Mouse (Mus musculus): ENCODE data around the gene Shf. TPM values are rescaled to one million over a fixed set of nuclear protein-coding genes. Genes with fewer than 3 reads are reported as not detected.
A peak's percentile ranks its signal among the peaks of the same experiment; 100 is the strongest.

Gene Shf
- polyA plus RNA-seq, 1 experiment from 2014 or later: 15.9 TPM

DNA sequence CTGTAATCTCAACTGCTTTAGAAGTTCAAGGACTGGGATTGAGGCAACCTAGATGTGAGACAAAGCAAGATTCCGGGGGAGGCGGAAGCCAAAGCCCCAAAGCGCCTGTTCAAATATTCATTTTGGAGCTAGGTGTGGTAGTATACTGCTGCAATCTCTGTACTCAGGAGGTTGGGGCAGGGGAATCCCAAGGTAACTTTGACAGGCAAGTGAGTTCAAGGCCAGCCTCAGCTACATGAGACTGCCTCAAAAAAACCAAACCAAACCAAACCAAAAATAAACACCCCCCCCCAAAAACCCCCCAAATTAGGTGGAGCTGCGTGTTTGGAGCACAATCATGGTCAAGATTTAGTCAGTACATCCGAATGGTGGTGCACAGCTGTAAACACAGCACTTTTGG is 5.0 kb upstream of the Shf start:
- DNase-seq (no peak), ATAC-seq (ENCODE audit: low FRiP score, low TSS enrichment) (no peak)
- Histone ChIP-seq H3K9me3 (ENCODE audit: control insufficient read depth, low read length) (no peaks in the 10 kb centered on the region), H3K36me3 (ENCODE audit: control insufficient read depth, insufficient read depth, low read length) (no peaks in the 10 kb centered on the region), H3K9ac (replicated peaks; ENCODE audit: low read length) (no peak overlapping the region), H3K27me3 (ENCODE audit: control insufficient read depth, insufficient read depth, low read length) (0 out of 2 replicates have a peak, but pooled peaks cover 5% of the 10 kb centered on the region), H3K4me2 (ENCODE audit: low read length) (no peak overlapping the region; the same call in 1 of the 2 replicates), H3K27ac (replicated peaks; ENCODE audit: low read depth, low read length) (no peak overlapping the region), H3K4me3 (replicated peaks; ENCODE audit: low read depth, low read length) (no peak overlapping the region), H3K4me1 (ENCODE audit: control insufficient read depth, insufficient read depth, low read length) (peaks cover 6% of the 10 kb centered on the region)
- whole genome bisulfite sequencing: 79% methylated on average over 5 of the region's 5 CpGs

DNA sequence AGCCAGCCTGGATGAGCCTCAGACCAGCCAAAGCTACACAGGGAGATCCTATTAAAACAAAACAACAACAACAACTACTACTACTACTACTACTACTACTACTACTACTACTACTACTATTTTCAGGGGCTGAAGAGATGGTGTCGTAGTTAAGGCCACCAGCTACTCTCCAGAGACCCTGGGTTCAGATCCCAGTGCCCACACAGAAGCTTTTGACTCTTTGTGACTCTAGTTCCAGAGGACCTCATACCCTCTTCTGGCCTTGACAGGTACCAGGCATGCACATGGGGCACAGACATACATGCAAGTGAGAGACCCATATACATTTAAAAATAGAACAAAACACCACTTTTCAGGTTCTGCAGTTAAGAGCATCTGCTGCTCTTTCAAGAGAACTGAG is 3.6 kb upstream of the Shf start:
- WGBS: 80% methylated on average over 1 of the region's 1 CpGs
- Histone ChIP-seq H3K4me3 (replicated peaks; ENCODE audit: low read depth, low read length) (no peak overlapping the region), H3K36me3 (ENCODE audit: control insufficient read depth, insufficient read depth, low read length) (no peaks in the 10 kb centered on the region), H3K9me3 (ENCODE audit: control insufficient read depth, low read length) (no peaks in the 10 kb centered on the region), H3K4me2 (ENCODE audit: low read length) (no peak overlapping the region), H3K4me1 (ENCODE audit: control insufficient read depth, insufficient read depth, low read length) (peaks cover 12% of the 10 kb centered on the region), H3K27ac (replicated peaks; ENCODE audit: low read depth, low read length) (no peak overlapping the region), H3K27me3 (ENCODE audit: control insufficient read depth, insufficient read depth, low read length) (0 out of 2 replicates have a peak, but pooled peaks cover 5% of the 10 kb centered on the region), H3K9ac (replicated peaks; ENCODE audit: low read length) (no peak overlapping the region)
- ATAC-seq (ENCODE audit: low FRiP score, low TSS enrichment): no peak
- no peak for DNase-seq

DNA sequence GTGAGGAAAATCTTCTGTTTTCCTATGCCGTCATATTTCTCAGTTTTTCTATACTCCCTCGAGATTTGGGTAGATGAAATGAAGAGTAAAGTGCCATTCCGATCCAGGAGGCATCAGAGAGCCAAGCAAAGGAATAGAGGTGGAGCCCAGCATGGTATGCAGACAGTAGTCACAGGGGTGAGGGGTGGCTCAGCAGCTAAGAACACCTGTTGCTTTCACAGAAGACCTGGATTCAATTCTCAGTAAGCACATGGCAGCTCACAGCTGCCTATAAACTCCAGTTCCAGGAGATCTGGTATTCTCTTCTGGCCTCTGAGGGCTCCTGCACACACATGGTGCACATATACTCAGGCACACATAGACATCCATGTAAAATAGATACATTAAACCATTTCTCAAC is 3.1 kb upstream of the Shf start:
- WGBS: 63% methylated on average over 3 of the region's 3 CpGs
- no peak for DNase-seq
- Histone ChIP-seq H3K4me2 (ENCODE audit: low read length) (no peak overlapping the region), H3K9me3 (ENCODE audit: control insufficient read depth, low read length) (no peaks in the 10 kb centered on the region), H3K4me1 (ENCODE audit: control insufficient read depth, insufficient read depth, low read length) (peaks cover 17% of the 10 kb centered on the region), H3K9ac (replicated peaks; ENCODE audit: low read length) (no peak overlapping the region), H3K4me3 (replicated peaks; ENCODE audit: low read depth, low read length) (no peak overlapping the region), H3K27me3 (ENCODE audit: control insufficient read depth, insufficient read depth, low read length) (0 out of 2 replicates have a peak, but pooled peaks cover 5% of the 10 kb centered on the region), H3K27ac (replicated peaks; ENCODE audit: low read depth, low read length) (no peak overlapping the region), H3K36me3 (ENCODE audit: control insufficient read depth, insufficient read depth, low read length) (no peaks in the 10 kb centered on the region)
- no peak for ATAC-seq (ENCODE audit: low FRiP score, low TSS enrichment)

DNA sequence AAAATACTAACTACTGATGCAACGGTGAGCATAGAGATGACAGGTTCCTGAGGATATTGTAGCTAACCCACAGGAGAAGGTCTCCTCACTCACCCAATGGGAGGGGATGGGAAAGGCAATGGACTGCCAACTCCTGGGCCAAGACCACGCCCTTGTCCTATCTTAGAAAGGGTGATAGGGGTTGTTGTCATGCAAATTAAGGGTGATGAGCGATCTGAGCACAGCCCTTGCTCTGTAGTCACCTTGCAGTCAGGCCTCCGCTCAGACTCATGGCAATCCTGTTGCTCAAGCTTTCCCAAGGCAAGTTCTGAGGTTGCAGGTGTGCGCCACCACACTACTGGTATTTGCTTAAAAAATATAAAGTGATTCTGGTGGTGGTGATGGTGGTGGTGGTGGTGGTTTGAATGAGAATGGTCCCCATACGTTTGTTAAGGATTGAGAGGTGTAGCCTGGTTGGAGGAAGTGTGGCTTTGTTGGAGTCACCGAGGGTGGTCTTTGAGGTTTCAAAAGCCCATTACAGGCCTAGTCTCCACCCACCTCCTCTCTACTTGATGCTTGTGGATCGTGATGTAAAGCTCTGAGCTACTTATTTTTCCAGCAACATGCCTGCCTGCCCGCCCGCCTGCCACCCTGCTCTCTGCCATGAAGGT is 1.3 kb upstream of the Shf start:
- DNase-seq: no peak
- 0 out of 2 replicates have a peak, but pooled peaks cover 5% of the 10 kb centered on the region for H3K27me3 ChIP-seq (ENCODE audit: control insufficient read depth, insufficient read depth, low read length)
- 25% methylated on average over 10 of the region's 10 CpGs for WGBS
- H3K27ac ChIP-seq (replicated peaks; ENCODE audit: low read depth, low read length): no peak overlapping the region
- no peak for ATAC-seq (ENCODE audit: low FRiP score, low TSS enrichment)
- no peak overlapping the region for H3K4me3 ChIP-seq (replicated peaks; ENCODE audit: low read depth, low read length)
- no peaks in the 10 kb centered on the region for H3K36me3 ChIP-seq (ENCODE audit: control insufficient read depth, insufficient read depth, low read length)
- peak overlapping the region; percentile 85; the same call in 1 of the 2 replicates for H3K4me2 ChIP-seq (ENCODE audit: low read length)
- H3K9ac ChIP-seq (replicated peaks; ENCODE audit: low read length): no peak overlapping the region
- H3K9me3 ChIP-seq (ENCODE audit: control insufficient read depth, low read length): no peaks in the 10 kb centered on the region
- peaks cover 28% of the 10 kb centered on the region for H3K4me1 ChIP-seq (ENCODE audit: control insufficient read depth, insufficient read depth, low read length)

DNA sequence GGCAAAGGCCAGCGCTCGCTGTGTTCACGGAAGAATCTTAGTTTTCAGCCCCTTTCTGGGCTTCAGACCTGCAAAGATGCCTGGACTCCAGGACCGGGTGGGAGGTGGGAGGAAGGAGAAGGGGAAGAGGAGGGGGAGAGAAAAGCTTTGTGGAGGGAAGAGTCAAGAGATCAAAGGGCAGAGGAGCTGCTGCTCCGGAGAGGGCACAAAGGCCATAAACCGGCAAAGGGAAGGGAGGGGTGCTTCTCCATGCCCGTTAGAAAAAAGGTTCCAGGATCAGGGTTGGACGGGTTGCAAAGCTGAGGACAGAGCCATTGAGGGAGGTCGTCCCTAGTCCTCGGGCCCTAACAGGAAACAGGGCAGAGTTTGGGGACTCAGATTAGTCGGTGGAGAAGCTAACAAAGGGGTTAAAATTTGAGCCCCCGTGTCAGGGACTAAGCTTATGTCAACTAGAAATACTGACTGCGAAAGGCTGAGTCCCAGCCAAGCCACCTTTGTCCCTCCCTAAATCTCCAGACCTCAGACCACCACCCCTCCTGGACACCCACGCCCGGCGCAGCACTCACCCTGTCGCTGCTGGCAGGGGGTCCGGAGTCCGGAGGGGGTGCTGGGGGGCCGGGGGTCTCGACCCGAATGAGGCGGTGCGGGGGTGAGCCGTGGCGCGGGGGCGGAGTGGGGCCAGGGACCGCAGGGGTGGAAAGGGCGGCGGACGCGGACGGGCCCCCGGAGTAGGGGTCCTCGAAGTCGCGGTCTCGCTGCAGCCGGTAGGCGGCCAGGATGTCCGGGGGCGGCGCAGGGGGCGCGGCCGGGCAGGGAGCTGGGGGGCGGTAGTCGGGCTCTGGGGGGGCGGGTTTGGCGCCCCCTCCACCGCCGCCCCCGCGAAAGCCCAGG is 636 bp downstream of the Shf start:
- H3K36me3 ChIP-seq (ENCODE audit: control insufficient read depth, insufficient read depth, low read length): peaks cover 8% of the 10 kb centered on the region; the same call in 1 of the 2 replicates

DNA sequence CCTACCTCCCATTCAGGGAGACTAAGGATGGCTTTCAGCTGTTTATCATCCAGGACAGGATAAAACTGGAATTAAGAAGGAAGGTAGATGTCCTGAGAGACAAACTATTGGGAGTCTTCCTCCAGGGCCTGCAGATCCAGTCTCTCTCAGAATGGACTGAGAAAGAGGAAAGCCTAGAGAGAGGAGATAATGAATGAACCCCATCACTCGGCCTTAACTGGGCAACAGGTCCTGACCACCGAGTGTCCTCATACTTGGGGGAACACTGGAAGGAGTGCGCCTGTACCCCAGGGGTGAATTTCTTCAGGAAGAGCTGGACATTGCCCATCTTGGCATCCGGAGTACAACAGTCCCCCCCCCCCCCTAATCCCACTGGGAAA is 1.3 kb downstream of the Shf start:
- Histone ChIP-seq H3K9ac (replicated peaks; ENCODE audit: low read length) (peak overlapping the region; percentile 94), H3K36me3 (ENCODE audit: control insufficient read depth, insufficient read depth, low read length) (peaks cover 10% of the 10 kb centered on the region; the same call in 1 of the 2 replicates), H3K27ac (replicated peaks; ENCODE audit: low read depth, low read length) (0 out of 2 replicates have a peak overlapping the region, but pooled peaks have one; percentile 73), H3K27me3 (ENCODE audit: control insufficient read depth, insufficient read depth, low read length) (0 out of 2 replicates have a peak, but pooled peaks cover 5% of the 10 kb centered on the region), H3K4me2 (ENCODE audit: low read length) (peak overlapping the region; percentile 85), H3K4me3 (replicated peaks; ENCODE audit: low read depth, low read length) (peak overlapping the region; percentile 89), H3K9me3 (ENCODE audit: control insufficient read depth, low read length) (no peaks in the 10 kb centered on the region), H3K4me1 (ENCODE audit: control insufficient read depth, insufficient read depth, low read length) (peaks cover 28% of the 10 kb centered on the region)
- ATAC-seq (ENCODE audit: low FRiP score, low TSS enrichment) (no peak), DNase-seq (no peak)
- WGBS: 4% methylated on average over 4 of the region's 4 CpGs

More for the DNA sequence above, 636 bp downstream of the Shf start:
- Histone ChIP-seq H3K27ac (replicated peaks; ENCODE audit: low read depth, low read length) (peak overlapping the region; percentile 73), H3K9ac (replicated peaks; ENCODE audit: low read length) (peak overlapping the region; percentile 94), H3K27me3 (ENCODE audit: control insufficient read depth, insufficient read depth, low read length) (0 out of 2 replicates have a peak, but pooled peaks cover 5% of the 10 kb centered on the region), H3K4me1 (ENCODE audit: control insufficient read depth, insufficient read depth, low read length) (peaks cover 28% of the 10 kb centered on the region), H3K4me3 (replicated peaks; ENCODE audit: low read depth, low read length) (peak overlapping the region; percentile 89), H3K9me3 (ENCODE audit: control insufficient read depth, low read length) (no peaks in the 10 kb centered on the region), H3K4me2 (ENCODE audit: low read length) (peak overlapping the region; percentile 85)
- under 1% methylated on average over 39 of the region's 55 CpGs for WGBS
- DNase-seq: peak; percentile 46
- ATAC-seq (ENCODE audit: low FRiP score, low TSS enrichment): peak; percentile 65

DNA sequence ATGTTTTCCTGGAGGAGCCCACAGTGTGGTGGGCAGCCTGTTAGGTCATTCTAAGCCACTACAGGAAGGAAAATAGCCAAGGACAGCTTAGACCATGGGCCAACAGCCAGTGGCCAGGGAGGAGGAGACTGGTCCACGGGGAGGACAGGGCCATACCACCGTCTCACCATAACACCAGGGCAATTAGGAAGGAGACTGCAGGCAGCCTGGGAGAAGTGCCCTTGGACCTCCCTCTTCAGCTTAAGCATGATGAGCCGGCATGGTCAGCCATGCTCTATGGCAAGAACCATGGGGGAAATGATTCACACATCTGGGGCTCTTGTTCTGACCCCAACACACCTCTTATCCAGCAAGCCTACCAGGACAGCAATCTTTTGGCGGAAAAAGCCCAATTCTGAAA is 1.8 kb downstream of the Shf start:
- Histone ChIP-seq H3K9ac (replicated peaks; ENCODE audit: low read length) (peak overlapping the region; percentile 94), H3K9me3 (ENCODE audit: control insufficient read depth, low read length) (no peaks in the 10 kb centered on the region)
- DNase-seq: no peak

DNA sequence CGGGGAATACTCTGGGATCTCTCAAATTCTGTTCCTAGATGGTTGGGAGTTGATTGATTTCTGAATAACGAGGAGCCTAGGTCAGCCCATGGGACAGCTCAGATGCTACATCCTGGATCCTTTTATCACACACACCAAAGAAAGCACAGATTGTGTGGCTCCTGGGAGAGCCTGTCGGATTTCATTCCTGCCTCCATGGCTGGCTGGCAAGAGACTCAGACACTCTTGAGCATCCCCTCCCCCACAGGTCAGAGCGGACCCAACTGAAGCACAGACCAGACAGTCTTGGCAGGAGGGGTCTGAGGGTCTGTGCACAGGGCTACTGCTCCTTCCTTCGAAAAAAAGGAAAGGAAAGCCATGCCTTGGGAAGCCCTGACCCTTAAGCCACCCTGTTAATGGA is 2.3 kb downstream of the Shf start:
- H3K4me1 ChIP-seq (ENCODE audit: control insufficient read depth, insufficient read depth, low read length): peaks cover 28% of the 10 kb centered on the region
- ATAC-seq (ENCODE audit: low FRiP score, low TSS enrichment): no peak
- H3K4me2 ChIP-seq (ENCODE audit: low read length): peak overlapping the region; percentile 85
- DNase-seq: peak; percentile 58
- H3K4me3 ChIP-seq (replicated peaks; ENCODE audit: low read depth, low read length): peak overlapping the region; percentile 89
- peak overlapping the region; percentile 94; the same call in 1 of the 2 replicates for H3K9ac ChIP-seq (replicated peaks; ENCODE audit: low read length)
- H3K27me3 ChIP-seq (ENCODE audit: control insufficient read depth, insufficient read depth, low read length): 0 out of 2 replicates have a peak, but pooled peaks cover 5% of the 10 kb centered on the region
- H3K9me3 ChIP-seq (ENCODE audit: control insufficient read depth, low read length): no peaks in the 10 kb centered on the region
- peak overlapping the region; percentile 42; the same call in 1 of the 2 replicates for H3K27ac ChIP-seq (replicated peaks; ENCODE audit: low read depth, low read length)
- peaks cover 14% of the 10 kb centered on the region; the same call in 1 of the 2 replicates for H3K36me3 ChIP-seq (ENCODE audit: control insufficient read depth, insufficient read depth, low read length)
- 15% methylated on average over 5 of the region's 5 CpGs for WGBS

More for the DNA sequence above, 1.8 kb downstream of the Shf start:
- H3K4me1 ChIP-seq (ENCODE audit: control insufficient read depth, insufficient read depth, low read length): peaks cover 28% of the 10 kb centered on the region
- 17% methylated on average over 4 of the region's 4 CpGs for WGBS
- ATAC-seq (ENCODE audit: low FRiP score, low TSS enrichment): no peak
- peak overlapping the region; percentile 85 for H3K4me2 ChIP-seq (ENCODE audit: low read length)
- peaks cover 14% of the 10 kb centered on the region; the same call in 1 of the 2 replicates for H3K36me3 ChIP-seq (ENCODE audit: control insufficient read depth, insufficient read depth, low read length)
- 0 out of 2 replicates have a peak, but pooled peaks cover 5% of the 10 kb centered on the region for H3K27me3 ChIP-seq (ENCODE audit: control insufficient read depth, insufficient read depth, low read length)
- H3K27ac ChIP-seq (replicated peaks; ENCODE audit: low read depth, low read length): peak overlapping the region; percentile 42; the same call in 1 of the 2 replicates
- peak overlapping the region; percentile 89 for H3K4me3 ChIP-seq (replicated peaks; ENCODE audit: low read depth, low read length)
